Mouse (Mus musculus) intestine, postnatal 0 days (tissue): ENCODE data around the gene Ear14. TPM values are rescaled to one million over a fixed set of nuclear protein-coding genes. Genes with fewer than 3 reads are reported as not detected.
"Not testable (repeated sequence)": the region's sequence is repeated elsewhere in the genome, so short reads cannot be mapped to it uniquely, and the experiment has no call there.

Experiments
- ATAC-seq: fragments of 200-750 bp; cut with Nextera tagmentation; 2 replicates; pipeline ENCODE4 v1.8.0; 2017; ENCODE audit warnings: mild to moderate bottlenecking, moderate TSS enrichment, moderate library complexity
- H3K27ac ChIP-seq: fragments of 300-500 bp; sonication (generic); 2 replicates; pipeline ENCODE4 v1.5.1; 2014; ENCODE audit warnings: mild to moderate bottlenecking, low read depth, low read length, moderate library complexity
- H3K27me3 ChIP-seq: fragments of 300-500 bp; sonication (generic); replicated peaks from 2 replicates; pipeline ENCODE4 v1.6.1; 2014; ENCODE audit warnings: low read length, mixed read lengths; ENCODE audit not compliant: control insufficient read depth, insufficient read depth
- H3K36me3 ChIP-seq: fragments of 300-500 bp; sonication (generic); 2 replicates; pipeline ENCODE4 v1.6.1; 2014; ENCODE audit warnings: mild to moderate bottlenecking, moderate library complexity; ENCODE audit not compliant: control insufficient read depth, insufficient read depth
- H3K4me1 ChIP-seq: fragments of 300-500 bp; sonication (generic); replicated peaks from 2 replicates; pipeline ENCODE4 v1.6.1; 2014; ENCODE audit warnings: antibody characterized with exemption, low read length, mixed read lengths; ENCODE audit not compliant: control insufficient read depth, insufficient read depth
- H3K4me2 ChIP-seq: fragments of 300-500 bp; sonication (generic); replicated peaks from 2 replicates; pipeline ENCODE4 v1.6.1; 2014; ENCODE audit warnings: low read depth, mild to moderate bottlenecking, moderate library complexity
- H3K4me3 ChIP-seq: fragments of 300-500 bp; sonication (generic); 2 replicates; pipeline ENCODE4 v1.5.1; 2014; ENCODE audit warnings: low read depth, low read length
- H3K9ac ChIP-seq: fragments of 300-500 bp; sonication (generic); 2 replicates; pipeline ENCODE4 v1.6.1; 2014; ENCODE audit warnings: mild to moderate bottlenecking, low read depth, low read length
- H3K9me3 ChIP-seq: fragments of 300-500 bp; sonication (generic); 2 replicates; pipeline ENCODE4 v1.6.1; 2016; ENCODE audit warnings: mixed run types; ENCODE audit not compliant: control insufficient read depth
- CTCF ChIP-seq: sonication (generic); IDR thresholded peaks from 2 replicates; pipeline ENCODE4 v1.5.1; 2016; ENCODE audit warnings: low read depth, mild to moderate bottlenecking, control low read depth, antibody characterized with exemption, moderate library complexity
- WGBS: fragments of 180-500 bp; shearing (Covaris S2); extraction: QIAGEN DNeasy Blood & Tissue Kit; methylation state at CpG from one replicate; pipeline ENCODE4 v1.1.7; 2014; 5-methylcytosine and 5-hydroxymethylcytosine counted together
- polyA plus RNA-seq: library from polyadenylated mRNA; unstranded; fragments of >200 nt; fragmentation: Nextera tagmentation; extraction: Ambion mirVana; gene quantifications from 2 replicates; pipeline ENCODE4 v1.2.1, GENCODE M21; 2015

The Ear14 gene
- polyA plus RNA-seq, 1 experiment from 2014 or later, result not detected

DNA sequence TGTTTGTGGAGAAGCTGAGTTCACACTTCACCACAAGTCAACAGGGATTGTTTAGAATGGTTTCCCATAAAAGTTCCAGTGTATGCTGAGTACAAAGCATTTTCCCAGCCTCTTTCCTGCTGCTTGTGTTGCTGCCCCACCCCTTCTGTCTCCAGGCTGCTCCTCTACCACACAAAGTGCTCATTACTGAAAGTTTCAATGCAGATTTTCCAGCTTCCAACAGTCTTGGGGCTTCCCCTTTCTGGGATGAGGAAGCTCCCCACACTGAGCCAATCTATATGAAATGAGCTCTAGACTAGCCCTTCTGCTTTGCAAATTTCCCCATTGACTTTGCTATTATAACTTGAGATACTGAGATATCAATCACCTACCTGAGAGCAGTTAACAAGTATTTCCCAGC lies 37.1 kb upstream of the Ear14 start:
- no peak for ATAC-seq
- no peak overlapping the region for H3K27ac ChIP-seq
- H3K36me3 ChIP-seq, result no peaks in the 10 kb centered on the region
- H3K9ac ChIP-seq, result no peak overlapping the region
- no peak for TF ChIP-seq CTCF
- H3K4me2 ChIP-seq, result no peak overlapping the region
- H3K4me3 ChIP-seq, result no peak overlapping the region
- H3K9me3 ChIP-seq, result no peaks in the 10 kb centered on the region
- H3K4me1 ChIP-seq, result no peaks in the 10 kb centered on the region
- H3K27me3 ChIP-seq, result no peaks in the 10 kb centered on the region

- 44% methylated on average over 9 of the region's 9 CpGs for WGBS
- not testable (repeated sequence) for H3K9me3 ChIP-seq, H3K27ac ChIP-seq, H3K4me3 ChIP-seq, H3K36me3 ChIP-seq, H3K27me3 ChIP-seq, ATAC-seq, H3K4me1 ChIP-seq, H3K4me2 ChIP-seq, H3K9ac ChIP-seq
- TF ChIP-seq CTCF, result peak; percentile 76
Observed at GRCm38 (mm10) chr14:51172095-51172865, 30.9 kb upstream of the Ear14 start.

GRCm38 (mm10) chr14:51172947-51173346 lies 30.2 kb upstream of the Ear14 start:
- not testable (repeated sequence) for ATAC-seq, H3K27ac ChIP-seq, H3K9ac ChIP-seq, H3K27me3 ChIP-seq, H3K36me3 ChIP-seq, H3K4me1 ChIP-seq, H3K4me2 ChIP-seq, H3K9me3 ChIP-seq, H3K4me3 ChIP-seq
- WGBS, result 67% methylated on average over 4 of the region's 4 CpGs

GRCm38 (mm10) chr14:51173843-51174242 lies 29.3 kb upstream of the Ear14 start:
- Histone ChIP-seq H3K4me3 (no peak overlapping the region), H3K27me3 (no peaks in the 10 kb centered on the region), H3K4me2 (no peak overlapping the region), H3K9me3 (no peaks in the 10 kb centered on the region), H3K4me1 (no peaks in the 10 kb centered on the region), H3K27ac (no peak overlapping the region), H3K36me3 (no peaks in the 10 kb centered on the region), H3K9ac (no peak overlapping the region)
- WGBS, result 60% methylated on average over 4 of the region's 4 CpGs
- ATAC-seq, result 0 out of 2 replicates have a peak, but pooled peaks have one; percentile 43
- TF ChIP-seq CTCF, result no peak

DNA sequence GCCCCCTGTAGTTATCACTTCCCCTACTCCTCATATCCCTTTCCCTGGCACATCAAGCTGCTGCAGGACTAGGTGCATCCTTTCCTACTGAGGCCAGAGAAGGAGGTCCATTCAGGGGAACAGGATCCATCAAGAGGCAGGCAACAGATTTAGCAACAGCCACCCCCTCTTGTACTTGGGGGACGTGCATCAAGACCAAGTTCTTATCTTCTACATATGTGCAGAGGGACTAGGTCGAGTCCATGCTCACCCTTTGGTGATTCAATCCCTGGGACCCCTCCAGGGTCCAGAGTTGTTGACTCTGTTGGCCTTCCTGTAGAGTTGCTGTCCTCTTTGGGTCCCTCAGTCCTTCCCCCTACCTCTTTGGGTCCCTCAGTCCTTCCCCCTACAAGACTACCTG lies 22.1 kb upstream of the Ear14 start:
- H3K4me3 ChIP-seq, ATAC-seq, H3K4me1 ChIP-seq, H3K9ac ChIP-seq, H3K36me3 ChIP-seq, H3K4me2 ChIP-seq, H3K9me3 ChIP-seq, H3K27me3 ChIP-seq, H3K27ac ChIP-seq: not testable (repeated sequence)
- 73% methylated on average over 2 of the region's 2 CpGs for WGBS

DNA sequence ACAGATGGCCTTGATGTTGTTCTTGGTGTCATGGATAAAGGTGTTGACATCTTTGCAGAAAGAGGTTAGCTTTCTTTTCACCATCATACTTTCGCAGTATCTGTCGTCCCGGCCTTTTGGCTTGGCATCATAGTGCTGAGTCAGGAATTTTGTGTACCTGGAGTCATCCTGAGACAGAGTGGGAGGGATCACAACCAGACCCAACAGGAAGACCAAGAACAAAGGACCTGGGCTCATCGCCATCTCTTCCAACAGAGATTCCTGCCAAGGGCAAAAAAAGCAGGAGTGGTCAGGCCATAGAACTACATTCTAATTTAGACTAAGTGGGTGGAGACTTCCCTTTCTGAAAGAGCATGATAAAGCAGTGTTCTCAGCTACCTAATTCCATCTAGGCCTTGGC lies 7.5 kb upstream of the Ear14 start:
- no peaks in the 10 kb centered on the region for H3K4me1 ChIP-seq
- H3K4me2 ChIP-seq, result no peak overlapping the region
- no peak overlapping the region for H3K9ac ChIP-seq
- no peak for TF ChIP-seq CTCF
- H3K27ac ChIP-seq, result no peak overlapping the region
- H3K36me3 ChIP-seq, result no peaks in the 10 kb centered on the region
- no peak overlapping the region for H3K4me3 ChIP-seq
- WGBS, result 89% methylated on average over 4 of the region's 4 CpGs
- H3K9me3 ChIP-seq, result no peaks in the 10 kb centered on the region
- ATAC-seq, result no peak
- H3K27me3 ChIP-seq, result no peaks in the 10 kb centered on the region
